9 mouse cellular contexts compared by ENCODE assay signal in the genomic region with DNA sequence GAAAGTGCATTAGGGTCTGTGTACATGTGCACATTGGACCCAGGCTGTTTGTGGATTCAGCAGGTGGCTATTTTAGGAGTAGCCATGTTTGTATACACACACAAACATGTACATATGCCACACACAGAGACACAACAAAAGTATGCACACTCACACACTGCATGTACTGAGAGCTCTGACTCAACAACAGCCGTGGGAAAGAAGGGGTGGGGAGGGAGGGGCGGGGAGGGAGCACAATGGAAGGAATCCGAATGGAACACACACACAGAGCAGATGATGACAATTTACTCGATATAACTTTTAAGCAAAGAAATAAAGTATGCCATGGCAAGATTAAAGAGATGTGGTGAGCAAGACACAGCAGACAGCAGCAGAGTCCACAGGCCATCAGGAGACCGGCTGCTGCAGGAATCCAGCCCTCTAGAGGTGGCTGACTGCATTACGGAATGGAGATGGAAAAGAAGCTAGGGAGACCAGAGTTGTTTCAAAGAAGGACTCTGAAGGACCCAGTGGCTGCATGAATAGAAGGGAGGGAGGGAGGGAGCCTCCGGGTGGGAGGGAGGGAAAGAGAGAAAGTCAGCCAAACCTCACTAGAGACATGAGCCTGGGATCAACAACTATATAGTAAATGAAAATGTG.
DNase-seq lines count a peak whose midpoint lies in the region; ATAC-seq and TF ChIP-seq lines count a peak whose summit lies in the region.
"Had no signal": no experiment of that assay in that cellular context is flagged by ENCODE, and none has a peak within 500 bp of the region (broad histone marks: within the 10 kb centered on the region; RNA-seq: fewer than 3 reads in every experiment).

No protein-coding gene starts in this region.

- H3K36me3 ChIP-seq in heart, embryonic 10.5 days, result no peaks in the 10 kb centered on the region; the same call in 1 of the 2 replicates
- no peaks in the 10 kb centered on the region for H3K36me3 ChIP-seq in ES-E14 (ENCODE audit: control insufficient read depth, insufficient read depth, low read length, poor library complexity, severe bottlenecking)
- H3K36me3 ChIP-seq in stomach, embryonic 15.5 days, result no peaks in the 10 kb centered on the region
- no peaks in the 10 kb centered on the region for H3K36me3 ChIP-seq in thymus, adult 2 months (ENCODE audit: control insufficient read depth, insufficient read depth, low read length)
- H3K36me3 ChIP-seq: liver, embryonic 13.5 days had no signal

- H3K9me3 ChIP-seq in heart, embryonic 10.5 days, result no peaks in the 10 kb centered on the region
- H3K9me3 ChIP-seq in ES-E14 (ENCODE audit: control insufficient read depth, insufficient read depth, low read depth, low read length), result no peaks in the 10 kb centered on the region
- H3K9me3 ChIP-seq in stomach, embryonic 15.5 days, result no peaks in the 10 kb centered on the region
- H3K9me3 ChIP-seq: liver, embryonic 13.5 days had no signal

- no peak for TF ChIP-seq POLR2A in thymus, adult 2 months (IDR thresholded peaks at IDR 0.05; ENCODE audit: control insufficient read depth, extremely low read depth, insufficient read depth, low read length, poor library complexity)

- in situ Hi-C loops in ES-E14 (cut with MboI; ENCODE audit: low sequenced_read_pairs in 2 of 2, unreplicated experiment in 2 of 2), result no loop called here

- DNase-seq in heart, embryonic 10.5 days (ENCODE audit: low spot score), result no peak
- DNase-seq in heart, postnatal 25 days (ENCODE audit: low spot score), result no peak
- peak; percentile 29 for DNase-seq in ES-E14 (ENCODE audit: low read depth, low spot score)
- peak; percentile 39 for DNase-seq in embryo, embryonic 11.5 days (ENCODE audit: low read depth, low spot score)
- peak; percentile 20 for DNase-seq in induced T-regulatory cell, adult 2 months (ENCODE audit: low read depth)
- peak; percentile 59 for DNase-seq in lung, postnatal 36 days
- DNase-seq in thymus, adult 2 months, result no peak
- DNase-seq: liver, embryonic 13.5 days had no signal

- no peak overlapping the region for H3K9ac ChIP-seq in ES-E14 (ENCODE audit: insufficient read depth, low read depth, low read length, poor library complexity, severe bottlenecking)
- no peak overlapping the region for H3K9ac ChIP-seq in stomach, embryonic 15.5 days
- H3K9ac ChIP-seq: liver, embryonic 13.5 days had no signal

- ATAC-seq in stomach, embryonic 15.5 days (ENCODE audit: insufficient read depth, low FRiP score, low read depth), result 0 out of 2 replicates have a peak, but pooled peaks have one; percentile 25

- H3K27ac ChIP-seq in heart, embryonic 10.5 days, result peak overlapping the region; percentile 31; the same call in 1 of the 2 replicates
- H3K27ac ChIP-seq in ES-E14 (ENCODE audit: insufficient read depth, low read depth, low read length, poor library complexity, severe bottlenecking), result no peak overlapping the region
- H3K27ac ChIP-seq in stomach, embryonic 15.5 days, result no peak overlapping the region
- H3K27ac ChIP-seq in thymus, adult 2 months (ENCODE audit: control insufficient read depth, insufficient read depth, low read length), result no peak overlapping the region
- H3K27ac ChIP-seq: liver, embryonic 13.5 days had no signal

- intact Hi-C loops in heart, postnatal 25 days (cut with DNase I), result no loop called here

- no peak for TF ChIP-seq CTCF in thymus, adult 2 months (IDR thresholded peaks at IDR 0.05; ENCODE audit: borderline replicate concordance, control insufficient read depth, extremely low read depth, insufficient read depth, low read length, poor library complexity)

- H3K4me2 ChIP-seq in stomach, embryonic 15.5 days, result no peak overlapping the region
- H3K4me2 ChIP-seq: liver, embryonic 13.5 days had no signal

- no peaks in the 10 kb centered on the region for H3K27me3 ChIP-seq in heart, embryonic 10.5 days (ENCODE audit: insufficient read depth, poor library complexity, severe bottlenecking)
- H3K27me3 ChIP-seq in stomach, embryonic 15.5 days (replicated peaks), result no peaks in the 10 kb centered on the region
- H3K27me3 ChIP-seq in thymus, adult 2 months (ENCODE audit: control insufficient read depth, insufficient read depth, low read length), result no peaks in the 10 kb centered on the region
- H3K27me3 ChIP-seq: liver, embryonic 13.5 days had no signal

- 36% methylated on average over 7 of the region's 7 CpGs for WGBS in heart, embryonic 10.5 days
- 34% methylated on average over 7 of the region's 7 CpGs for WGBS in stomach, embryonic 15.5 days
- WGBS in thymus, adult 2 months, result 83% methylated on average over 7 of the region's 7 CpGs

- H3K4me1 ChIP-seq in heart, embryonic 10.5 days, result peaks cover 64% of the 10 kb centered on the region
- H3K4me1 ChIP-seq in ES-E14 (ENCODE audit: control insufficient read depth in 2 of 2, insufficient read depth in 2 of 2, low read length in 2 of 2, poor library complexity in 1 of 2), result peaks cover 0 to 3% of the 10 kb centered on the region in 2 experiments; a peak in 1 of 4 replicates
- H3K4me1 ChIP-seq in stomach, embryonic 15.5 days, result peaks cover 24% of the 10 kb centered on the region; the same call in 1 of the 2 replicates
- no peaks in the 10 kb centered on the region for H3K4me1 ChIP-seq in thymus, adult 2 months (replicated peaks; ENCODE audit: control insufficient read depth, insufficient read depth, low read length)

- H3K4me3 ChIP-seq in heart, embryonic 10.5 days, result no peak overlapping the region
- no peak overlapping the region for H3K4me3 ChIP-seq in ES-E14 (ENCODE audit: insufficient read depth in 1 of 2, low read depth in 1 of 2, low read length in 2 of 2, poor library complexity in 1 of 2, severe bottlenecking in 1 of 2)
- no peak overlapping the region for H3K4me3 ChIP-seq in stomach, embryonic 15.5 days (replicated peaks)
- H3K4me3 ChIP-seq in thymus, adult 2 months (ENCODE audit: control insufficient read depth, insufficient read depth, low read length), result no peak overlapping the region
- H3K4me3 ChIP-seq: liver, embryonic 13.5 days had no signal

TF ChIP-seq in ES-E14, 5 proteins besides CTCF, POLR2A, EP300 and RAD21:
- TF ChIP-seq ZC3H11A (IDR thresholded peaks at IDR 0.05; ENCODE audit: borderline replicate concordance, low read depth, low read length) (no peak), HCFC1 (IDR thresholded peaks at IDR 0.05; ENCODE audit: borderline replicate concordance, insufficient read depth, low read length) (no peak), MAFK (IDR thresholded peaks at IDR 0.05; ENCODE audit: insufficient read depth, low read depth, low read length) (no peak), CHD2 (IDR thresholded peaks at IDR 0.05; ENCODE audit: low read depth, low read length) (no peak), ZNF384 (IDR thresholded peaks at IDR 0.05; ENCODE audit: low read depth, low read length) (no peak)

Comparison
In these comparisons a context has a peak if more than half of its experiments do, and no peak if none do; other contexts are left out.
1. DNase-seq: peak in ES-E14 (single experiment), embryo, embryonic 11.5 days (single experiment), induced T-regulatory cell, adult 2 months (single experiment) and lung, postnatal 36 days (single experiment); none in heart, embryonic 10.5 days (single experiment), heart, postnatal 25 days (single experiment) and thymus, adult 2 months (single experiment).